In genomic region chr4:107048568-107049162, GRCm38 (mm10) we compare ENCODE assay signal across 11 mouse cellular contexts. TPM values are rescaled to one million over a fixed set of nuclear protein-coding genes. Genes with fewer than 3 reads are reported as not detected.
DNase-seq lines count a peak whose midpoint lies in the region; TF ChIP-seq lines count a peak whose summit lies in the region.
"Had no signal": no experiment of that assay in that cellular context is flagged by ENCODE, and none has a peak within 500 bp of the region (broad histone marks: within the 10 kb centered on the region; RNA-seq: fewer than 3 reads in every experiment).

No protein-coding gene starts in this region.

- peak; percentile 65 to 73 for DNase-seq in heart, adult 18-20 months
- DNase-seq in heart, postnatal 4 days = no peak
- DNase-seq in right cerebral cortex, postnatal 10 days (ENCODE audit: low spot score in 2 of 2) = peak; percentile 73 to 78
- no peak for DNase-seq in right cerebral cortex, postnatal 25 days
- DNase-seq in gastrocnemius, adult 2 months = peak; percentile 95
- peak; percentile 75 for DNase-seq in testis, postnatal 10 days (ENCODE audit: low spot score)
- no peak for DNase-seq in kidney, adult 18-20 months
- no peak for DNase-seq in retina, postnatal 1 day
- DNase-seq: B cell, adult 2 months; liver had no signal

- intact Hi-C loops in gastrocnemius, adult 2 months (cut with DNase I) = no loop called here

- H3K4me3 ChIP-seq in gastrocnemius, adult 2 months = no peak overlapping the region
- H3K4me3 ChIP-seq: stomach, embryonic 15.5 days had no signal

- TF ChIP-seq CTCF in gastrocnemius, adult 2 months (IDR thresholded peaks at IDR 0.05) = no peak

- H3K27ac ChIP-seq in gastrocnemius, adult 2 months = peak overlapping the region; percentile 64
- H3K27ac ChIP-seq: stomach, embryonic 15.5 days had no signal

RNA-seq across cellular contexts. Expression of gene Mrpl37, which starts 18.0 kb away (rescaled TPM):
- 100 to 1,000 TPM in 1 of 2 experiments, 10 to 100 TPM in 1; 96.0 to 102 TPM for total RNA-seq in heart, adult 18-20 months (2021)
- 10 to 100 TPM; 80.9 to 83.6 TPM for total RNA-seq in heart, postnatal 4 days (2021)
- 10 to 100 TPM; 80.8 to 97.5 TPM for total RNA-seq in gastrocnemius, adult 2 months (2021)

RNA-seq across cellular contexts. Expression of gene Cyb5rl, which starts 18.1 kb away (rescaled TPM):
- 10 to 100 TPM; 25.7 to 26.1 TPM for total RNA-seq in heart, adult 18-20 months (2021)
- 1 to 10 TPM; 7.1 to 7.7 TPM for total RNA-seq in heart, postnatal 4 days (2021)
- 10 to 100 TPM; 16.3 to 20.1 TPM for total RNA-seq in gastrocnemius, adult 2 months (2021)

RNA-seq across cellular contexts. Expression of gene Cdcp2, which starts 48.0 kb away (rescaled TPM):
- total RNA-seq in heart, adult 18-20 months (2021) = not detected
- not detected for total RNA-seq in heart, postnatal 4 days (2021)
- total RNA-seq in gastrocnemius, adult 2 months (2021) = not detected

Comparison
In these comparisons a context has a peak if more than half of its experiments do, and no peak if none do; other contexts are left out.
1. DNase-seq: peak in heart, adult 18-20 months (2 of 2), right cerebral cortex, postnatal 10 days (2 of 2), gastrocnemius, adult 2 months (single experiment) and testis, postnatal 10 days (single experiment); none in heart, postnatal 4 days (single experiment), right cerebral cortex, postnatal 25 days (single experiment), kidney, adult 18-20 months (single experiment) and retina, postnatal 1 day (single experiment).